Mouse (Mus musculus) heart, adult 9 months (tissue): ENCODE measurements around the gene Rsph14.

Source experiments
- DNase-seq, 2 experiments: peaks; one replicate each; pipeline ENCODE4 v3.0.0; 2022; ENCODE audit warnings: low spot score in 2 of 2

Gene Rsph14

GRCm38 (mm10) chr10:74990584-74991322 is 41.6 kb downstream of the Rsph14 start:
- no peak for DNase-seq

DNA sequence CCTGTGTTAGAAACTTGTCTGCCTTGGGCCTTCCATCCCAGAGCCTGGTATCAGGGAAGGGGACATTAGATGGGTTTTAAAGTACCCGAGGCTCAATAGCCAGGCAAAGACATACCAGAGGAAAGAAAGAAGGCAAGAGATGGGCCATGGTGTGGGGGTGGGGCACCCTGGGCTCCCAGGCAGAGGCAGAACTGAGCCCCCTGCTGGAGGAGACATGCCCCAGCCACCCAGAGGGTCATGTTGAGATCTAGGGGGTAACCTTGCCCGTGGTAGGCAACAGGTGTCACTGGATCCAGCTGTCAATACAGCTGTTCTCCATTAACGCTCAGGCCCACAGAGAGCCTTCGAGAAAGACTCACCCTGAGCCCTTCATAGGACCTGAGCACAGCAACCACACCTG is 42.6 kb downstream of the Rsph14 start:
- no peak for DNase-seq

DNA sequence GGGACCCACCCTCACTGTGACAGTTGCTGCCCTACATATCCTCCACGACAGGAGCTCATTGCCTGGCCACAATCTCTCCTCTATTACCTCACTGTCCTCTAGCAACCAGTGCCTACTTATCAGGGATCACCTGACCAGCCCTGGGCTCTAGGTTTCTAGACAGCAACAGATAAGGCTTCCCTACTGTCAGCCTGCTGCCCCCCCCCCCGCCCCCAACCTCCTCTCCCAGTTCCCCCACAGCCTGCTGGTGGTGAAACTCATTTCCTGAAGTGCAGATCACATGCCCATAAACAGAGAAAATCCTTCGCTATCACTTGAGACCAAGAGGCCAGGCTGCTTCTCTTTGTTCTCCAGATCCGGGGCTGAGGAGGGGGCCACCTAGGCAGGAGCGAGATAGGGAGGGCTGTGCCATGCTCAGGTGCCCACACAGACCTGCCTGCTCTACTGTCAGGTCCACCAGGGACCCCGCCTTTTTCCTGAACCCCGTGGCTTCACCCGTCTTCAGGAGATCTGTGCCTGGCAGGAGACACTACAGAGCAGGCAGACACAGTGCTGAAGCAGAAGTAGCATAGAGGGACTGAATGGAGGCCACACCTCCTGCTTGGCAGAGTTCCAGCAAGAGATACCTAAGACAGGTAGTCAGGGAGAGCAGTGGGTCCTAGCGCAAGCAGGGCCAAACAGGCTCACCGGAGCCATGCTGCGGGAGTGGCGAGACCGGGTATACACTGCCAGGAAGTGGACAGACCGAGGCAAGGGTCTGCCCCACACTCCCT is 44.5 kb downstream of the Rsph14 start:
- no peak for DNase-seq

DNA sequence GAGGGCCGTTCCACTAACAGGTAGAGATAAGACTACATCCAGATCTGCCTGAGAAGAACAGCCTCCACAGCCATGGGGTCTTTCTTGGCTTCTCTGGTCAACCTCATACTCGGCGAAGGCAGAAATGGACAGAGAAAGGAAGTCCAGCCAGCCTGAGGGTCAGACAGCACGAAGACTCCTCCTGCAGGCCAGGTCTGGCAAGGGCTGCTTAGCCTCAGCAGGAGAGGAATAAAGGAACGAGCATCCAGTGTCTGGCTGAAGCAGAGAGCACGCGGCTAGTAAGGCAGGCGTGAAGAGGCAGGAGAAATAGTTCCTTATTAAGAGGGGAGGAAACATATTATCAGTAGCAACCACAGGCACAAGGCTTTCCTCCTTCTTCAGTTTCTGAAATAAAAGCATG is 49.2 kb downstream of the Rsph14 start:
- DNase-seq: no peak

GRCm38 (mm10) chr10:74981159-74981558 is 51.2 kb downstream of the Rsph14 start:
- DNase-seq: no peak

- no peak for DNase-seq
These were observed 54.3 kb downstream of the Rsph14 start for GRCm38 (mm10) chr10:74978056-74978455.

DNA sequence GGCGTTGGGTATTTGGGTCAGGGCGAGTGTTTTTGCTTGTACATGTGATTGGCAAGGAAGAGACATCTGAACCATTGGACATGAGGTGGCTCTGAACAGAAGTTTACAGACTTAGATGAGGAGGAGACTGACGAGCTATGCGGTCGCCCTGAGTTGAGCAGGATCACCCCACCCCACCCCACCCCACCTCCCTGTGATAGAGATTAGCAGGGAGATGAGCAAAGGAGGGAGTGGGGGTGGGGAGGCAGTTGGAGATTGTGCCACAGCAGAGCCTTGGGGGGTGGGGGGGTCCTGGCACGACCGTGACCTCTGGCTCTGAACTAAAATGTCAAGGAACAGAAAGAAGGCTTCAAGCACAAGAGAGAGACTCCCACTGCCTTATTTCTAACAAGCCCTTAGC is 56.0 kb downstream of the Rsph14 start:
- no peak for DNase-seq

DNA sequence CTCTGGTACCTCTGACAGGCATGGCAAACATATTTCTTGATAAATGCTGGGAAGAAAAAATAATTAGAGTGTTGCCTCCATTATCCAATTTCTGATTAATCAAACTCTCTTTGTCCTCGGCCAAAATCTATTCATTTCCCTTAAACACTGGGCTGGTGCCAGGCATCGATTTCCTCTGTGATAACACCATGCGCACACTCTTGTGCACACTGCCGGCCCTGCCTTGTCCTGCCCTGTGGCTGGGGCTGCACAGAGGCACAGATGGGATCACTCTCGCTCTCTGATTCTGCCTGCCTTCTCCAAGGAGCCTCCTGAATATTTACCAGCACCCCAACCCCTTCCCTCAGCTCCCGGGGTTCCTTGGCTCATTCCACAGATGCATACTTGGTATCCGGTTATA is 56.8 kb downstream of the Rsph14 start:
- DNase-seq: no peak

GRCm38 (mm10) chr10:74973026-74973425 is 59.4 kb downstream of the Rsph14 start:
- no peak for DNase-seq

DNA sequence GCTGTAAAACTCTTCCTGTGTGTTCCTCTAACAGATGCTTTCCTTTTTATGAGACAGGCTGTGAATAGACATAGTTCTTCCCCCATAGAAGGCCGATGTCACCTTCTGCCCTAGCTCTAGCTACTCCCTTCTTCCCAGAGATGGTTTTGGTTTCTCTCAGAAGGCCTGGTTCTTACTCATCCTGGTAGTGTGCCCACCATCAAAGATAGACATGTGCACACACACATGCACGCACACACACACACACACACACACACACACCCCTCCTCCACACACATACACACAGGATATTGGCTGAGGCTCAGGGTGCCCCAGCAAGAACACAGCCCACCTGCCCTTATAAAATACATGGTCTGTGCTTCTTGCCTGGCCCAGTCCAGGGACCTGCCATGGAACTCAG is 63.1 kb downstream of the Rsph14 start:
- DNase-seq: no peak

GRCm38 (mm10) chr10:74967651-74968267 is 64.6 kb downstream of the Rsph14 start:
- DNase-seq: no peak

- DNase-seq: peak; percentile 96
These were observed 65.4 kb downstream of the Rsph14 start, which contains the start of gene Gnaz for GRCm38 (mm10) chr10:74966850-74967451. Gene Gnaz (plus strand): TSS chr10:74967177.

DNA sequence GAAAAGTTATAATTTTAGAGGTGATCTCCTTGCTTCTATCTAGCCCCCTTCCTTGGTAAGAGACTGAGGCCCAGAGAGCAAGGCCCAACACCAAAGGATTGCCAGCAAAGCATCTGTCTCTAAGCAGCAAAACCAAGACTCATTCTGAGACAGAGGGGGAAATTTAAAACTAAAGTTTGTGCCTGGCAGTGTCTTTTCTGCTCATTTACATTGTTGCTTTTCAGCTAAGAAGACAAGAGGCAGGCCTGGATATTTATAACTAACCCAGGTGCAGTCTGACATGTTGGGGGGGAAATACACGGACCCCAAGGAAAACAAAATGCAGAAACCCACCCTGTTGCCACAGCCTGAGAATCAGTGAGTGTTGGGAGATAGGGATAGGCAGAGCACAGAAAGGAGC is 68.0 kb downstream of the Rsph14 start:
- DNase-seq: no peak

DNA sequence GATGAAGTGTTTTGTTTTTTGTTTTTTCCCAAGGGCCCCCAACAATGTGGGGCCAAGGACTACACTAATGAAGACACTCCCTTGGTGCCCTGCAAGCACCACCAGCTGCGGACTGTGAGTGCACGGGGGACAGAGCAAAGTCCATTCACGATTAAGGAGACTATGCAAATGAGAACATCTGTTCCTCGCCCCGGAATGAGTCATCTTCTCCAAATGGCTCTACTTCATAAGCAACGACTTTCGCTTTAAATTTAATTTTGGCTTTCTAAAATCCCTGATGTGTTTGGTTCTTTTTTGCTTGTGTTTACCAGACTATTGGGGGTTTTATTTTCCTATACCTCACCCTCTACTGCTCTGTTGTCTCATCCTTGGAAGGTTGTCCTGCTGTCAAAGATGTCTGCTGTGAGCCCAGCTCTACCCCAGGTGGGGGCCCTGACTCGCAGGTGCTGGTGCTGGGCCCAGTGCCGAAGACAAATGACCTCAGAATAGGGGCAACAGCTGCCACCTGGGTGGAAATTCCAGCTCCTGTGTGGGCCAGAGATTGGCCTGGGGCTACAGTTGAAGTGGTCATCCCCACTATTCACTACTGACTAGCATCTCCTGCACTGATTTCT is 79.4 kb downstream of the Rsph14 start:
- DNase-seq: no peak

DNA sequence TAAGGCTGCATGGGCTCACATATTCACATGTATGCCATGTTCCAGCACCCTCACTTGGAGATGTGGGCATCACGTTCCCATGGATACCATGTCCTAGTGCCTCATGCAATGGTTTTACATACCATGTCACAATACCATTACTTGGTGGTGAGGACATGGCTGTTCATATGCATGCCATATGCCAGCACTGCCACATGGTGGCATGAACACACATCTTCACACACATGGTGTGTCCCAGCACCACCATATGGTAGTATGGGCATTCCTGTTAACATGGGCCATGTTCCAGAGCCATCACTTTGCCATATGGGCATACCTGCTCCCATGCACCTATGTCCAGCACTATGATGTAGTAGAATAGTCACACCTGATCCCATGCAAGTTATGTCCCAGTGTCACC is 91.6 kb downstream of the Rsph14 start:
- DNase-seq: no peak

- DNase-seq: no peak
These were observed 93.1 kb downstream of the Rsph14 start for GRCm38 (mm10) chr10:74939300-74939699.

- no peak for DNase-seq
These were observed 94.0 kb downstream of the Rsph14 start for GRCm38 (mm10) chr10:74938410-74938809.

DNA sequence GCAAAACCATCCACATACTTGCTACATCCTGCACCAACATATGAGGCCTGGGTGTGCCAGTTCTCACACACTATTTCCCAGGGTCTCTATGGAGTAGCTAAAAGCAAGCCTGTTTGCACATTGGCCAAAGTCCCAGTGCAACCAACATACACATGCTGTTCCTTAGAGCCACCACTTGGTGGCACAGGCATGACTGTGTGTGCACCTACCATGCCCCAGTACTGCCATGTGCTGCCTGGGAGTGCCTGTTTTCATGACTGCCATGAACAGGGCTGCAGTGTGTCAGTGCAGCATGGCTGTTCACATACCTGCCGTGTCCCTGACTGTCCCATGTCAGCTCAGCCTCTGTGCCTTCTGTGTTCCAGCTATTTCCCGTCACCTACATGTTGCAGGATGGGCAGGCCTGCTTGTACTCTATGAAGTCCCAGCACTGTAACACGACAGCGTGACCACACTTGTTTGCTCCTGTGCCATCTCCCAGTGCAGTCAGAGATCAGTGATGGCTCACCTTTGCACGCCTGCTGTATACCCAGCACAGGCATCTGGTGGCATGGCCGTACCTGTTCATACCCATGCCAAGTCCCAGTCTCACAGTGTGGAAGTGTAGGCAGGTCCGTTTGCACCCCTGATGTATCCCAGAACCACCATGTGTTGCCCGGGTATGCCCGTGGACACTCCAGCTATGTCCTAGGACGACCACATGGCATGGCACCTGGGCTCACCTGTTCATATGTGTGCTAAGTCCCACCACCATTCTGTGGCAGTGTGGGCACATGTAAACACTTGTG is 95.2 kb downstream of the Rsph14 start:
- DNase-seq: no peak

- DNase-seq: no peak
These were observed 97.4 kb downstream of the Rsph14 start for GRCm38 (mm10) chr10:74935016-74935415.

DNA sequence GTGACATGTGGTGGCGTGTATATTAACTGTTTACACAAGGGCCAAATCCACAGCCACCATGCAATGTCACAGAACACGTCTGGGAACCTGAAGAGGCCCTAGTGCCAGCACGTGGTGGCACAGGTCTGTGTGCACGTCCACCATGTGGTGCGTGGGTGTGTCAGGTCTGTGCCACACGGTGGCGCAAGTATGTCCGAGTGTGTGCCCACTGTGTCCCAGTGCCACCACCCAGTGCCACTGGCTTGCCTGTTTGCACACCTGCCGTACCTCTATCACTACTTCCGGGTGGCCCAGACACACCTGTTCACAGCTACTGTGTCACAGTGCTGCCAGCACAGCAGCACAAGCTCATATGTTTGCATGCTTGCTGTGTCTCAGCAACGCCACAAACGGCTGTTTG is 97.9 kb downstream of the Rsph14 start:
- no peak for DNase-seq

- no peak for DNase-seq
These were observed 98.7 kb downstream of the Rsph14 start for GRCm38 (mm10) chr10:74933548-74934190.
